In the genomic region with DNA sequence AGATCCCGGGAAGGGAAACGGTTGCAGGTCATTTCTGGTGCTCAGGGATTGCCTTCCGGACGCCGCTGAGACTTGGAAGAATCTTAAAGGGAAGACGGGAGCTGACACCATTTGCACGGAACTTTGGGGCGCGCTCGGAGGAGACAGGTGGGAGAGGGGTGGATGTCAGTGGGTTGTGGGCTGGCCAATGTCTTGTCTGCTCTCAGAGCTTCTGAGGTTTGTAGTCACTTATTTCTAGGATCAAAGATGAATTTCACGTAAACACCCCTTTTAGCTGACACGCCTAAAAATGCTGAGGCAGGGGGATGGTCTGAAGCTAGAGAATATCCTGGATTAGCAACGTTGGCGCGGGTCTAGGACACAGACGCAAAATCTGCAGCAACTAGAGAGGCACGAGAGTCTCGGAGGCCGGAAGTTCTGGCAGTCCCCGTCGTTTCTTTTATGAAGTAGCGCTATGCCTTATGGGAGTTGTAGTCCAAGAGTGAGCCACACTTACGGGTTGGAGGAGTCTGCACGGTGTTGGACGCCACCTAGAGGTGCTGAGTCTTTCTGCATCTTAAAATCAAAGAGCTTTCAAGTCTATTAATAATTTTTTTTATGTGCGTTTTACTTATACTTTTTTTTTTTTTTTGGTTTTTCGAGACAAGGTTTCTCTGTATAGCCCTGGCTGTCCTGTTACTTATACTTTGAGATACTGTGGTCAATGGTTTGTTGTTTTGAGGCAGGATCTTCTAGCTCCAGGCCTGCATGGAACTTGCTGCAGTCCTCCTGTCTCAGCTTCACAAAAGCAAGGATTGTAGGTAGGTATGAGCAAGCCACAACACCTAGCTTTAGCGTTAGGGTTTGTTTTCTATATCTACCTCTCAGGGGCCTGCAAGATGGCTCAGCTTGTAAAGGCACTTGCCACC, we compare ENCODE assay signal across 8 mouse cellular contexts. TPM values are rescaled to one million over a fixed set of nuclear protein-coding genes. Genes with fewer than 3 reads are reported as not detected.
DNase-seq lines count a peak whose midpoint lies in the region; ATAC-seq and TF ChIP-seq lines count a peak whose summit lies in the region.

A gene (plus strand): TSS at position 72 of the 908 bp plus-strand sequence.

- no peaks in the 10 kb centered on the region for H3K9me3 ChIP-seq in embryonic facial prominence, embryonic 13.5 days
- no peaks in the 10 kb centered on the region for H3K9me3 ChIP-seq in limb, embryonic 12.5 days
- no peaks in the 10 kb centered on the region for H3K9me3 ChIP-seq in midbrain, embryonic 15.5 days

- no peaks in the 10 kb centered on the region for H3K36me3 ChIP-seq in embryonic facial prominence, embryonic 13.5 days
- H3K36me3 ChIP-seq in kidney, adult 2 months (ENCODE audit: control insufficient read depth, insufficient read depth, low read length): no peaks in the 10 kb centered on the region
- no peaks in the 10 kb centered on the region for H3K36me3 ChIP-seq in limb, embryonic 12.5 days
- no peaks in the 10 kb centered on the region for H3K36me3 ChIP-seq in midbrain, embryonic 15.5 days (replicated peaks)
- H3K36me3 ChIP-seq in spleen, adult 2 months (ENCODE audit: control insufficient read depth, insufficient read depth, low read length): no peaks in the 10 kb centered on the region

- peaks cover 8% of the 10 kb centered on the region; the same call in 1 of the 2 replicates for H3K27me3 ChIP-seq in embryonic facial prominence, embryonic 13.5 days
- no peaks in the 10 kb centered on the region for H3K27me3 ChIP-seq in kidney, adult 2 months (replicated peaks; ENCODE audit: control insufficient read depth, insufficient read depth, low read length)
- 0 out of 2 replicates have a peak, but pooled peaks cover 4% of the 10 kb centered on the region for H3K27me3 ChIP-seq in limb, embryonic 12.5 days
- peaks cover 3% of the 10 kb centered on the region; the same call in 1 of the 2 replicates for H3K27me3 ChIP-seq in midbrain, embryonic 15.5 days (replicated peaks)
- H3K27me3 ChIP-seq in spleen, adult 2 months (ENCODE audit: control insufficient read depth, insufficient read depth, low read length): no peaks in the 10 kb centered on the region

- TF ChIP-seq CTCF in kidney, adult 2 months (conservative IDR thresholded peaks at IDR 0.05; ENCODE audit: insufficient read depth, insufficient read length, low read depth, low read length): peak; percentile 89
- TF ChIP-seq CTCF in spleen, adult 2 months (IDR thresholded peaks at IDR 0.05; ENCODE audit: extremely low read depth, insufficient read depth, insufficient read length, insufficient replicate concordance): peak; percentile 61; the same call in 1 of the 2 replicates

- H3K4me2 ChIP-seq in embryonic facial prominence, embryonic 13.5 days: peak within 1 kb of the TSS; percentile 87
- peak within 1 kb of the TSS; percentile 88 for H3K4me2 ChIP-seq in limb, embryonic 12.5 days
- peak within 1 kb of the TSS; percentile 77 for H3K4me2 ChIP-seq in midbrain, embryonic 15.5 days

- peak within 1 kb of the TSS; percentile 75 for H3K9ac ChIP-seq in embryonic facial prominence, embryonic 13.5 days
- peak within 1 kb of the TSS; percentile 61 for H3K9ac ChIP-seq in limb, embryonic 12.5 days (replicated peaks)
- H3K9ac ChIP-seq in midbrain, embryonic 15.5 days: peak within 1 kb of the TSS; percentile 60

- no peak within 1 kb of the TSS for H3K27ac ChIP-seq in embryonic facial prominence, embryonic 13.5 days
- peak within 1 kb of the TSS; percentile 81 for H3K27ac ChIP-seq in kidney, adult 2 months (ENCODE audit: insufficient read depth, low read depth, low read length)
- H3K27ac ChIP-seq in limb, embryonic 12.5 days: no peak within 1 kb of the TSS
- H3K27ac ChIP-seq in midbrain, embryonic 15.5 days: peak within 1 kb of the TSS; percentile 73
- H3K27ac ChIP-seq in spleen, adult 2 months (ENCODE audit: insufficient read depth, low read length): peak within 1 kb of the TSS; percentile 35; the same call in 1 of the 2 replicates

- peak; percentile 86 for TF ChIP-seq POLR2A in kidney, adult 2 months (IDR thresholded peaks at IDR 0.05; ENCODE audit: low read depth, low read length)
- TF ChIP-seq POLR2A in spleen, adult 2 months (IDR thresholded peaks at IDR 0.05; ENCODE audit: low read depth, low read length): peak; percentile 60

- DNase-seq in 3134 (ENCODE audit: extremely low read depth, insufficient read length, low spot score): peak; percentile 55
- DNase-seq in adrenal gland, postnatal 36 days: peak; percentile 76 to 86
- DNase-seq in heart, adult 18-20 months: peak; percentile 90 to 92
- peak; percentile 95 for DNase-seq in kidney, adult 2 months
- peak; percentile 74 to 95 for DNase-seq in spleen, adult 2 months (ENCODE audit: low read depth in 1 of 2, low spot score in 2 of 2)

- H3K4me1 ChIP-seq in embryonic facial prominence, embryonic 13.5 days: peaks cover 4% of the 10 kb centered on the region; the same call in 1 of the 2 replicates
- H3K4me1 ChIP-seq in kidney, adult 2 months (ENCODE audit: control insufficient read depth, insufficient read depth, low read length): no peaks in the 10 kb centered on the region
- no peaks in the 10 kb centered on the region for H3K4me1 ChIP-seq in limb, embryonic 12.5 days (replicated peaks)
- peaks cover 14% of the 10 kb centered on the region for H3K4me1 ChIP-seq in midbrain, embryonic 15.5 days
- 0 out of 2 replicates have a peak, but pooled peaks cover 2% of the 10 kb centered on the region for H3K4me1 ChIP-seq in spleen, adult 2 months (ENCODE audit: control insufficient read depth, insufficient read depth, insufficient read length)

- under 1% methylated on average over 28 of the region's 28 CpGs for WGBS in embryonic facial prominence, embryonic 13.5 days
- under 1% methylated on average over 28 of the region's 28 CpGs for WGBS in kidney, adult 2 months
- under 1% methylated on average over 28 of the region's 28 CpGs for WGBS in limb, embryonic 12.5 days
- under 1% methylated on average over 28 of the region's 28 CpGs for WGBS in midbrain, embryonic 15.5 days
- 1% methylated on average over 28 of the region's 28 CpGs for WGBS in spleen, adult 2 months

- peak within 1 kb of the TSS; percentile 60 for H3K4me3 ChIP-seq in embryonic facial prominence, embryonic 13.5 days
- peak within 1 kb of the TSS; percentile 84 for H3K4me3 ChIP-seq in kidney, adult 2 months (ENCODE audit: insufficient read depth, low read depth, low read length)
- peak within 1 kb of the TSS; percentile 55 for H3K4me3 ChIP-seq in limb, embryonic 12.5 days (replicated peaks)
- peak within 1 kb of the TSS; percentile 53 for H3K4me3 ChIP-seq in midbrain, embryonic 15.5 days
- H3K4me3 ChIP-seq in spleen, adult 2 months (ENCODE audit: extremely low read depth, insufficient read depth, insufficient read length): peak within 1 kb of the TSS; percentile 63

- ATAC-seq in embryonic facial prominence, embryonic 13.5 days (ENCODE audit: insufficient number of reproducible peaks, insufficient read depth, low FRiP score, low TSS enrichment, low read depth): peak; percentile 90
- ATAC-seq in limb, embryonic 12.5 days (ENCODE audit: insufficient number of reproducible peaks, insufficient read depth, low FRiP score, low TSS enrichment, low read depth): peak; percentile 87
- ATAC-seq in midbrain, embryonic 15.5 days (replicated peaks): peak; percentile 95

RNA-seq across cellular contexts. Expression of the gene that starts here (rescaled TPM):
- total RNA-seq in adrenal gland, postnatal 36 days (2021): 10 to 100 TPM; 16.0 to 19.1 TPM
- 13.5 and 14.0 TPM in 2 replicates for polyA plus RNA-seq in embryonic facial prominence, embryonic 13.5 days (2015; fragmentation: Nextera tagmentation; extraction: Ambion mirVana)
- total RNA-seq in heart, adult 18-20 months (2021): 10 to 100 TPM; 14.2 to 15.5 TPM
- polyA plus RNA-seq in kidney, adult 2 months (2012; rRNA removed): 44.3 and 70.7 TPM in 2 replicates
- polyA plus RNA-seq in limb, embryonic 12.5 days (2016; fragmentation: Nextera tagmentation; extraction: Ambion mirVana): 13.6 and 16.1 TPM in 2 replicates
- polyA plus RNA-seq in midbrain, embryonic 15.5 days (2015; fragmentation: Nextera tagmentation; extraction: Ambion mirVana): 18.0 and 20.3 TPM in 2 replicates
- 0.23 and 0.49 TPM in 2 replicates for polyA plus RNA-seq in spleen, adult 2 months (2012; rRNA removed)

Comparison
In these comparisons a context has a peak if more than half of its experiments do, and no peak if none do; other contexts are left out.
1. Peak in DNase-seq, H3K4me3 ChIP-seq and H3K27ac ChIP-seq in spleen, adult 2 months; RNA of the gene not detected or under 1 TPM.
2. H3K27ac ChIP-seq: peak in kidney, adult 2 months (single experiment) and midbrain, embryonic 15.5 days (single experiment); none in embryonic facial prominence, embryonic 13.5 days (single experiment) and limb, embryonic 12.5 days (single experiment).
3. Peak in every context shown above with its lines, with median percentiles within 50 percentile points of each other: DNase-seq, ATAC-seq, H3K4me2 ChIP-seq, H3K4me3 ChIP-seq and H3K9ac ChIP-seq.